Mouse (Mus musculus): Measurements from ENCODE around the gene Arsj.
A peak's percentile ranks its signal among the peaks of the same experiment; 100 is the strongest.

Gene Arsj

GRCm38 (mm10) chr3:126363568-126364505 lies at the start of gene Arsj:
Gene Arsj, plus strand, starts transcription at chr3:126363684.
- DNase-seq (ENCODE audit: low spot score in 2 of 2): peak in 1 of 2 experiments; percentile 28

GRCm38 (mm10) chr3:126324872-126325498 lies 38.5 kb upstream of the Arsj start:
- DNase-seq (ENCODE audit: low spot score in 2 of 2): no peak

- no peak for DNase-seq (ENCODE audit: low spot score in 2 of 2)
Measured at GRCm38 (mm10) chr3:126325891-126326627, 37.4 kb upstream of the Arsj start.

- no peak for DNase-seq (ENCODE audit: low spot score in 2 of 2)
Measured at GRCm38 (mm10) chr3:126326628-126327325, 36.7 kb upstream of the Arsj start.

GRCm38 (mm10) chr3:126335329-126335728 lies 28.2 kb upstream of the Arsj start:
- DNase-seq (ENCODE audit: low spot score in 2 of 2): no peak

GRCm38 (mm10) chr3:126344745-126345144 lies 18.7 kb upstream of the Arsj start:
- DNase-seq (ENCODE audit: low spot score in 2 of 2): no peak

GRCm38 (mm10) chr3:126359760-126360159 lies 3.7 kb upstream of the Arsj start:
- DNase-seq (ENCODE audit: low spot score in 2 of 2): no peak

GRCm38 (mm10) chr3:126362392-126362791 lies 1.1 kb upstream of the Arsj start:
- no peak for DNase-seq (ENCODE audit: low spot score in 2 of 2)

GRCm38 (mm10) chr3:126362931-126363525 lies 456 bp upstream of the Arsj start:
- no peak for DNase-seq (ENCODE audit: low spot score in 2 of 2)

GRCm38 (mm10) chr3:126364555-126364954 lies 1.1 kb downstream of the Arsj start:
- DNase-seq (ENCODE audit: low spot score in 2 of 2): no peak

GRCm38 (mm10) chr3:126370571-126370970 lies 7.1 kb downstream of the Arsj start:
- no peak for DNase-seq (ENCODE audit: low spot score in 2 of 2)

- DNase-seq (ENCODE audit: low spot score in 2 of 2): no peak
Measured at GRCm38 (mm10) chr3:126372815-126373545, 9.5 kb downstream of the Arsj start.

GRCm38 (mm10) chr3:126373721-126374120 lies 10.2 kb downstream of the Arsj start:
- no peak for DNase-seq (ENCODE audit: low spot score in 2 of 2)

- no peak for DNase-seq (ENCODE audit: low spot score in 2 of 2)
Measured at GRCm38 (mm10) chr3:126379252-126379651, 15.8 kb downstream of the Arsj start.

- DNase-seq (ENCODE audit: low spot score in 2 of 2): no peak
Measured at GRCm38 (mm10) chr3:126379702-126380101, 16.2 kb downstream of the Arsj start.

- DNase-seq (ENCODE audit: low spot score in 2 of 2): no peak
Measured at GRCm38 (mm10) chr3:126383276-126383675, 19.8 kb downstream of the Arsj start.

GRCm38 (mm10) chr3:126384657-126385438 lies 21.4 kb downstream of the Arsj start:
- no peak for DNase-seq (ENCODE audit: low spot score in 2 of 2)

GRCm38 (mm10) chr3:126397451-126397850 lies 34.0 kb downstream of the Arsj start:
- no peak for DNase-seq (ENCODE audit: low spot score in 2 of 2)

- no peak for DNase-seq (ENCODE audit: low spot score in 2 of 2)
Measured at GRCm38 (mm10) chr3:126397985-126398630, 34.6 kb downstream of the Arsj start.
